Mouse (Mus musculus) gastrocnemius, postnatal 14 days (tissue): ENCODE data around the gene Ccdc167. TPM values are rescaled to one million over a fixed set of nuclear protein-coding genes. Genes with fewer than 3 reads are reported as not detected.

ENCODE experiments used
- DNase-seq: peaks from one replicate; pipeline ENCODE4 v3.0.0; 2021; ENCODE audit warnings: mixed read lengths
- intact Hi-C: fragments of 180-260 bp; cut with DNase I; formaldehyde crosslinking; loops from one replicate; pipeline ENCODE4 v1.15.1; 2025; ENCODE audit warnings: low total_unique reads
- long read RNA-seq, 2 experiments: library from polyadenylated mRNA; stranded (forward); transcript quantifications; one replicate each; pipeline ENCODE4 v2.0.0; 2021
- total RNA-seq, 2 experiments: library from RNA; stranded (reverse); gene quantifications; 2 replicates each; pipeline ENCODE4 v1.2.3; 2021

Gene Ccdc167
- total RNA-seq: 1 to 10 TPM; 5.5 to 6.2 TPM
- long read RNA-seq, experiment 1, full-length matches to known transcripts: 4 of 5 reads
- long read RNA-seq, experiment 1, partial matches to known transcripts: 0 of 5 reads
- long read RNA-seq, experiment 1, other reads (novel, unspliced or antisense): 1 of 5 reads
- long read RNA-seq, experiment 2, full-length matches to known transcripts: 5 of 8 reads
- long read RNA-seq, experiment 2, partial matches to known transcripts: 1 of 8 reads
- long read RNA-seq, experiment 2, other reads (novel, unspliced or antisense): 2 of 8 reads

DNA sequence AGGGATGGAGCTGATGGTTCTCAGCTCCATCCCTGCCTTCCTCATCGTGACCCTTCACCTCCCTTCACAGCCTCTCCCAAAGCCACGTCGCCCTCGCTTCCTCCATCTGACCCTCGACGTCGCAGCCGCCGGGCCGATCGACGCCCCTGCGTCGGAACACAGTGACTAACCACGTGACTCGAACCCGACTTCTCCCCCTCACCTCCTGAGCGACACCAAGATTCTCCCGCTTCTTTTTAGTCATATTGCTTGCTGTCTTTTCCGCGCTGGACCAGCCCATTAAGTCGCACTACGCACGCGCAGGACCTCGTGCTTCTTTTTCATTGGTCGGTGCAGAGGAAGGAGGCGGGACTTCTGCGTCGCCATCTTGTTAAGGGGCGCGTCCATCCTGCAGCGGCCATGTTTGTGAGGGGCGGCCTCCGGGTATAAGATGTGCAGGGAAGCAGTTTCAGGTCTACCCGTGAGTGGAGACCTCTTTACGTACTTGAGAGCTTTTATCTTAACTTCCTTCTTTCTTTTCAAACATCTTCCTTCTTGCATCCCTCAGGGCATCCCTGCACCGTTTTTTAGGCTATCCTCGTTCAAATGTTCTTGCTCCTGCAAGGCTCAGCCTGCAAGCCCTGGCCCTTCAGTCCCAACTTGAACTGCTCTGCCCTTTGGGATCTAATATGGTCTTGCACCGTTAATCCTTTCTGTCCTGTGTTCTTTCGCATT lies at the start of gene Ccdc167:
Ccdc167 (minus strand) TSS at position 313 of the 714 bp plus-strand sequence.
- intact Hi-C loops: no loop called here
- peak; percentile 93 for DNase-seq

DNA sequence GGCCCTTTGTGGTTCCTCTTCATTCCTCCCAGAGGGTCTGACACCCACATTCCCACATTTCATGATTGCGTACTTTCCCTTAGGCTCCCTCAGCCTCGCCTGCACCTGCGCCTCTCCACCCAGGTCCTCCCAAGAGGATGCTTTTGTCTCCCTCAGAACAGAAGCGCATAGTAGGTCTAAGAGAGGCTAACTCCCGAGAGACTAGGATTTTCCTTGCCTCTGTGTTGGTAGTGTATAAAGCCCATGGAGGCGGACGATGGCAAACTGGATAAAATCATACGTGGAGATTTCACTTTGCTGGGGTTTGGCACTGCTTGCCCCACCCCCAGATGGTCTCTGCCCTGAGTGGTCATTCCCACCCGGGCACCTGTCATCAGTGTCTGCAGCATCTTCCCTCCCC lies 48.5 kb upstream of the Ccdc167 start:
- DNase-seq: no peak
- intact Hi-C loops: no loop called here

DNA sequence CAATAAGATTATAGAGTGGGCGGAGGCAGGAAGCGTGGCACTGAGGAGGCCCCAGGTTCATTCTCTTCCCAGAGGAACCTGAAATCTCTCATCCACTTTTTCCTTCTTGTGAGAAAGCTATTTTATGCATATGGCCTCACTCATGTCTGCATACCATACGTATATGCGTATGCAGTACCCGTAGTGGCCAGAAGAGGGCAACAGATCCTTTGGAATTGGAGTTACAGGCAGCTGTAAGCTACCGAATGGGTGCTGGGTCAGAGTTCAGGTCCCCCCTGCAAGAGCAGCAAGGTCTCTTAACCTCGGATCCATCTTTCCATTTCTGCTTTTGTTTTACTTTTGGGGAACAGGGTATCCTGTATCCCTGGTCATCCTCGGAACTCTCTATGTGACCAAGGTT lies 45.7 kb upstream of the Ccdc167 start:
- DNase-seq: peak; percentile 18
- intact Hi-C loops: no loop called here

DNA sequence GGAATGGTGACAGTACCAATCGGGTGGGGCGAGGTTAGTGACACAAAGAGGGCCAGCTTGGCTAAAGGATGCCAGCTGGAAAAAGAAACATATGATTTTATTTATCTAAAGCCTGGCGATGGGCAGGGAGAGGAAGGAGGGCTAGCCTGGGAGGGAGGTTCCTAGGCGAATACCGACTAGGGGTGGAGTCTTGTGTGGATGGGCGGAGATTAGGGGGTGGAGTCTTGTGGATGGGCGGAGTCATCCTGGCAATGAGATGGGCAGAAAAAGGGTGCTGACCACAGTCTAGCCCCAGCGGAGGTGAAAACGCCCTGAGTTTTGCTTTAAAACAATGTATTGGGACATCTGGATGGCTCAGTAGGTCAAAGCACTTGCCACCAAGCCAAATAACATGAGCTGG lies 45.1 kb upstream of the Ccdc167 start:
- no peak for DNase-seq

DNA sequence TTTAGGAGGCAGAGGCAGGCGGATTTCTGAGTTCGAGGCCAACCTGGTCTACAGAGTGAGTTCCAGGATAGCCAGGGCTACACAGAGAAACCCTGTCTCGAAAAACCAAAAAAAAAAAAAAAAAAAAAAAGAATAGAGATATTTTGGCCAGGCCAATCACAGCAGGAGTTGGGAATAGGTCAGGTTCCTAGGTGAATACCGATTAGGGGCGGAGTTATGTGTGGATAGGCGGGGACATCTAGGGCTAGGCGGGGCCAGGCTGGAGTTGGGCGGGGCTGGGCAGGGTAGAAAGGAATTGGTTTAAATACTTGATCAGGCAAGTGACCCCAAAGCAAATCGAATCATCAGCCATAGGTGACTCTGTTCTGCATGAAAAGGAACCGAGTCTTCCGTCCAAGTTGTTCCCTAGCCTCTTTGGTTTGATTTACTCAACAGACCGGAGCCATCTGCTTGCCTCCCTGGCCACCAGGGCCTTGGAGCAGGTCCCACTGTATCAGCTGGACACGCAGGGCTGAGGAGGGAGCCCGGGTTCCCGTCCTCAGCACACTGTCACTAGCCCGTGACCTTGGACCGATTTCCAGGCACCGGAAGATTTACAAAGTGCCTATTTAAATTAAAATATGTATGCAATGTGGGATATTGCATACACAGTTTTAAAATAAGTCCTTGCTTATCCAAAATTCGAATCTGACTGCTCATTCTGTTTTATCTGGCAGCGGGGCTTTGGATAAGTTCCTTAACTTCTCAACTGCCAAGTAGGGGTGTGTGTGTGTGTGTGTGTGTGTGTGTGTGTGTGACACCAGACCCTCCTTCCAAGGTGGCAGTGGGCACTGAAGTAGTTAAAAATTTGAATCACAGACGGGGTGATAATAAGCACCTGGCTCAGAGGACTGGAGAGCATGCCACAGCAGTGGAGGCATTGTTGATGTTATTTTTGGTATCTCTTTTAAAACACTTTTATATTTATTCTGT lies 43.8 kb upstream of the Ccdc167 start:
- DNase-seq: peak; percentile 17

More for the DNA sequence above, 45.1 kb upstream of the Ccdc167 start:
- intact Hi-C loops: no loop called here

DNA sequence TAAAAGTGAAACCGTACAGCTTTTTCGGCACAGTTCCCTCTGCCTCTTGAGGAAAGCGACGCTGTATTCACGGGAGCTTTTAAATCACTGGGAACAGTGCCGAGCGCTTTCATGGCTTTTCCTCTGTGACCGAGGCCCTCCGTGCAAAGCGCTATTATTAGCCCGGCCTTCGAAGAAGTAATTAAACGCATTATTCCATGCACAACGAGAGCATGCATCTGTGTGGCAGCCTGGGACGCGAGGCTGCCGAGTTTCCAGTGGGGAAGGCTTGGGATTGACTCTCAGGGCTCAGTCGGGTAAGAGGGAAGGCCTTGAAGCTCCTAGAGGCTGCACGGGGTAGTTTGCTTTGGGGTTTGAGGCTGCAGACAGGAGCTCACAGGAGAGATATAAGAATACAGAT lies 43.1 kb upstream of the Ccdc167 start:
- intact Hi-C loops: no loop called here
- no peak for DNase-seq

More for the DNA sequence above, 43.8 kb upstream of the Ccdc167 start:
- intact Hi-C loops: no loop called here

DNA sequence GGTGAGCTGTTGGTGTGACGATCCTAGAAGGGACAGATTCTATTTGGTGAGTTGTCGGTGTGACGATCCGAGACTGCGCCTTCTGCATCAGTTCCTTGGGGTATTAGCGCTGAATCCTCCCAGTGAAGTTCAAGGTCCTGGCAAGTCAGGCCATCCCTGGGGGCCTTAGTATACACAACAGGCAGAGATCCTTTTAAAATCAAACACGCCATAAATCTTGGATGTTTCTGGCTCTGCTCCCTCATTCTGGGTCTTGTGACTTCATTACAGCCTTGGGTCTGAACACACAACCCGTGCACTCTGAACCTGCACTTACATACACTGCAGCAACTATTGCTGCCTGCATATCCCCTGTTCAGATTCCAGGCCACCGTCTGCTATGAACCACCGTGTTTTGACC lies 39.5 kb upstream of the Ccdc167 start:
- DNase-seq: no peak
- intact Hi-C loops: no loop called here

DNA sequence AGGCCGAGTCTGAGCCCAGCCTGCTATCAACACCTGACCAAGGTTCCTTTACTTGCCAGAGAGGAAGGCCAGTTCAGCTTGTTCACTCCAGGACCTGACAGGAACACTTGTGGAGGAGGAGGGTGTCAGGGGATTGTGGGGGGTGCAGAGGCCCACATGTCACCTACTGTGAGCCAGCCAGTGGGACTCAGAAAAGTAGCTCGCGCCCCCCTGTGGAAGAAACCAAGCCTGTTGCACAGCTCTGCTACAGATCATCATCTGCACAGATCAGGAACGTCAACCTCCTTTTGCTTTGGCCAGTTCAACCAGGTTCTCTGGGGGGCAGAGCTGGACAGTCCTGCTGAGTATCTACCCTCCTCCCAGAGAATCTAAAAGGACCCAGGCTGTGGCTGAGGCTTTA lies 37.7 kb upstream of the Ccdc167 start:
- intact Hi-C loops: no loop called here
- DNase-seq: no peak

DNA sequence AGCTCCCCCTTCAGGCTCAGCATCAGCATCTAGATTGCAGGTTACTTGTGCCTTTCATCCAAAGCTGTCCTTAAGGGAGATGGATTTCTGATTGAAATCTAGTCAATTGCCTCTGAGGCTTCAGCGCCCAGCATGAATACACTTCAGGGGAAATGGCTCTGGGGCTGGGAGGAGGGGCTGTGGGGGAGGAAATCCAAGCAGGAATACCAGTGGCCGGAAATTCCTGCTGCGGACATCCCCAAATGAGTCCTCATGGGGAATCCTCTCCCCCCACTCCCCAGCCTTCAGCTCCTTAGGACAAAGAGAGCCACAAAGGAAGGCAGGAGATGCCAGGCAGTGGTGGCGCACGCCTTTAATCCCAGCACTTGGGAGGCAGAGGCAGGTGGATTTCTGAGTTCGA lies 30.6 kb upstream of the Ccdc167 start:
- no peak for DNase-seq
- intact Hi-C loops: no loop called here

DNA sequence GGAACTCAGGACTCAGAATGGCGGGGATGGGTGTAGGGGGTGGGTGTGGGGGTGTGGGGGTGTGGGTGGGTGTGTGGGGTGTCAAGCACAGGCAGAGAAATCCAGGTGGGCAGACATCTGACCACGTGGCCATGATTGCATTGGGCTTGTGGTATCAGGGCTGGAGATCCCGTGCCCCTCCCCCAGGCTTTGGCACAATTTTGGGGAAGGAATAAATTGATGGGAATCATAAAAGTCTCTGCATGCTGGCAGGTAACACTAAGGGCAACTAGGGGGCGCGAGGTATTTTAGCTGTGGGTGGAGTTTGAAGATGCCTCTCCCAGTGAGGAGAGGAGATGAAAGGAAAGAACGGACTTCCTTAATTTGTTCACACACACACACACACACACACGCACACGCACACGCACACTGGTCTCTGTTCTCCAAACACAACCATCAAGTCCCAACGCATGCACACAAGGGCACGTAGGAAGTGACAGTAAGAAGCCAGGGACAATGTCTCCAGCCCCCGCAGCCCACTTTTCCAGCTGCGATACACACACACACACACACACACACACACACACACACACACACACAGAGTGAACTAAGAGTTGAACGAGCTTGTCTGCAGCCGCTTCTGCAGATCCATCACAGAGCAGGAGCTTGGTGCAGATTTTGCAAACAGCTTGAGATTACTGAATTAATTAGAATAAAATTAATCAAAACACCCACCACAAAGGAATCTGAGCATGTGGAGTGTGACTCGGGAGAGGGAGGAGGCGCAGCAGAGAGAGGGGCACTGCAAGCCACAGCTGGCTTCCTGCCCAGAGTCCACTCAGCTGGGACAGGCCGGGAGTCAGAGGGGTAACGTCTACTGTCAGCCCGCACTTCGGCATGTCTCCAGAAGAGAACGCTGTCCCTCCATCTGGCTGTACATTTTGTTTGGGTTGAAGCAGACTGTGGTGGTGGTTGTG lies 21.3 kb upstream of the Ccdc167 start:
- peak; percentile 31 for DNase-seq
- intact Hi-C loops: no loop called here

DNA sequence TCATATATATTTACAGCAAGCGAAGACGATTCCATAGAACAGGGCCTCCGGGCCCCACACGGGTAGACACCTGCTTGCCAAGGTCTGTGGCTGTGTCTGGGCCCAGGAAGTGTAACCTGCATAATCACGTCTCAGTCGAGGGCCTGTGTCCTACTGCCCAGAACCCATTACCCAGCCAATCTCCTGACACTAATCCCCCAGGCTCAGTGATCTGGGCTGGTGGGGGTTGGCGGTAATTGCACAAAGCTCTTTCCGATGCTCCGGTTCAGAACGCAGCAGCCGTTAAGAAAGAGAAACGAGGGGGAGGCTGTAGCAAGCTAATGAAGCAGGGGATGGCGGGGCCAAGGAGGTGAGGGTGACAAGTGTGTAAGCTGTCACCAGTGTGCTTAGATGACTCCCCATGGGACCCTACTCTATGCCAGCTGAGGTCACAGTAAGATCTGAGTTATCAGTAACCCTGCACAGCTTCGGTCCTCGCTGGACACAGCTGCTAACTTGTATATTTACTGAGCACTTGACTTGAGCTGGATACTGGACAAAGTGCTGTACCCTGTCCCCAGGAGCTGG lies 19.7 kb upstream of the Ccdc167 start:
- intact Hi-C loops: no loop called here
- no peak for DNase-seq

DNA sequence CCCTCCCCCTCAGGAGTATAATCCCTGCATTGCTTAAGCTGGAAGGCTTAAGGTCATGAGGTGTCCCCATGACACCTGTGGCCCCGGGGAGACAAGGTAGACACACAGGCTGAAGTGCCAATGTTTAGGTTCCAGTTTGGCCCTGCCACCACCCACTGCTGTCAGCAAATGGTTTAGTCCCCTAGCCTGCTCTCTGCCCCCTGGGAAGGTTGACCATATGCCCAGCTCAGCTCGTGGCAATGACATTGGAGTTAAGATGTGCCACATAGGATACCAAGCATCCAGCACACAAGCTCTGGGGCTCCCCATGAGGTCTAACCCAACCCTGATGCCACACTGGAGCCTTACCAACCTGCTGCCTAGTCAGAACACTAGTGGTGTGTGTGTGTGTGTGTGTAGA lies 15.7 kb upstream of the Ccdc167 start:
- no peak for DNase-seq
- intact Hi-C loops: no loop called here

DNA sequence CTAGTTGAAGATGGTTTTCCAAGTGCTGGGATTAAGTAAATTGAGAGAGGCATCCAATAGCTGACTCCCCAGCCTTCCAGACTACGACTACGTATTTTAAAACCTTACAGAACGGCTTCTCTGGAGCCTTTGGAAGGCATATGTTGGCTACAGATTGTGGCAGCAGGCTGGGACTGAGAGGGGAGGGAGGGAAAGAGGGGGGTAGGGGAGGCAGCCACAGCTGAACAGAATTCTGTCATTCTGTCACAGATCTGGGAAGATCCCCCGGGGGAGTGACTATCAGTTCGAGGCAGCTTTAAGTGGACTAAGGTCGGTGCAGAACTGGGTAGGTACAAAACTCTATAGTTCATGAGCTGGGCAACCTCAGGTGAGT lies 15.1 kb upstream of the Ccdc167 start:
- DNase-seq: no peak
- intact Hi-C loops: no loop called here

DNA sequence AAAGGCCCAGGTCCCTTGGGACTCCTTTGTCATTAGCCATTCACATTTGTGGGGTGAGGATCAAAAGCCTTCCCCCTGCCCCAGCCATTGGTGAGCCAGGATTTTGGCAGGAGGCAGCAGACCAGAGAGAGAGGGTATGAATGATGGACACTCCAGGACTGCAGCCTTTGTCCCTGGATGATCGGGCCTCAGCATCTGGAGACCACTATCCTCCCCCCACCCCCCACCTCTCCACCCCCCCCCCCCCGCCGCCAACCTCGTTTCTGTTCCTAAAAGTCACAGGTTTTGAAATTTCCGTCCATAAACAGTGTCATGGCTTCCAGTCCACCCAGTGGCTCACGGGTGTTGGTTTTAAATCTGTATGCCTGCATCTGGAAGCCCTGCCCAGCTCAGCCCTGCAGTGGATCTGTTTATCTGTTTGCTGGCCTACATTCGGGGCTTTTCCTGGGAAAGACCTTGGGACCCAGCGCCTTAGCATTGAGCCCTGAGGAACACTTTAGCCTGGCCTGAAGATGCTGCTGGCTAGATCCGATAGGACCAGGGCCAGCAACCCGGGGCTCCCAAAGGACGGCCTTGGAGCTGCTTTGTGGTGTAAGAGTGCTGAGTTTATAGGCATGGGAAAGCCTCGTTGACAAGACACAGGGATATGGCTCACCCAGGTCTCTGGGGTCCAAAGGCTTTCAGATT lies 14.6 kb upstream of the Ccdc167 start:
- no peak for DNase-seq
- intact Hi-C loops: no loop called here

DNA sequence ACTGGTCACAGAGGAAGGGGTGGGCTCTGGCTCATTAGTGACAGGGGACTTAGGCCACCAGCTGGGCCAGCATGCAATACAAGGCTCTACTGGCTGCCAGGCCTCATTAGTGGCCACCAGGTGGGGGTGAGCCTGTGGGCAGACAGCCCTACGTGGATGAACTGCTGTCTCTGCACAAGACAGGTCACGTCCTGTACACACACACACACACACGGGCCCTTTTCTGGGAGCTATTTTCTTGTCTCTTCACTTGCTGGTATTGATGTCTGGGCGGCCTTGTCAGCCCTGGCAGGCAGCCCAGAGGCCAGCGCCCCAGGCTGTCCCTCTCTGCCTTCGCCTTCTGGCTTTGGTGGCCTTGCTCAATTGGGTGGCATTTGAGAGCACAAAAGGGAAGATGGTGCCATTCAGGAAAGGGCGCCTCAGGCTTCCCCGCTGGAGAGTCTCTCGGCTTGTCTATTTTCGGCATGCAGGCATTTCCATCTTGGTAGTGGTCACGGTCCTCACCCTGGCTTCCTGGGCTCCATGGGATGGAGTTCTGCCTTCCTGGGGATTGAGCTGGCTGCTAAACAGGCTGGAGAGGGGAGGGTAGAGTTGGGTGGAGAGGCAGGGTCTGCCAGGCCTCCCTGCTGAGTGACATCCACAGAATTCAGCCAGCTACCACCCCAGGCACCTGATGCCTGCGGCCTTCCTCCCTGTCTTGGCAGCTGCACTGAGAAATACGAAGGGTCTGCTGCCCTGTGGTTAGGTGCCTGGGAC lies 13.8 kb upstream of the Ccdc167 start:
- DNase-seq: no peak
- intact Hi-C loops: no loop called here

DNA sequence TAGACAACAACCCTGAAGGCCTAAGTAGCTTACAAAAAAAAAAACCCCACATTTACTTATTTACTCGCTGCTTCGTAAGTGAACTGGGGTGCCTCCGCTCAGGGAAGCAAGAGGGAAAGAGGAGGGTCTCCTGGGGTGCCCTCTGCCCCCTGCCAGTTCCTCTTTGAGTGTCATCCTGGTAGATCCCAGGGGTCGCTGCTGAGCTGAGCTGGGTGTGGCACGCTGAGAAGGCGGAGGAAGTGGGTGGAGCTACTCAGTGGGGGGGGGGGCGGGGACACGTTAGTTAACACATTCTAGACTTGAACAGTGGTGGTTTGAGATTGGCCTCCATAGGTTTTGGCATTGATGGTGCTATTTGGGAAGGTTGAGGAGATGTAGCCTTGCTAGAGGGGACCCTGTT lies 11.2 kb upstream of the Ccdc167 start:
- intact Hi-C loops: no loop called here
- no peak for DNase-seq

DNA sequence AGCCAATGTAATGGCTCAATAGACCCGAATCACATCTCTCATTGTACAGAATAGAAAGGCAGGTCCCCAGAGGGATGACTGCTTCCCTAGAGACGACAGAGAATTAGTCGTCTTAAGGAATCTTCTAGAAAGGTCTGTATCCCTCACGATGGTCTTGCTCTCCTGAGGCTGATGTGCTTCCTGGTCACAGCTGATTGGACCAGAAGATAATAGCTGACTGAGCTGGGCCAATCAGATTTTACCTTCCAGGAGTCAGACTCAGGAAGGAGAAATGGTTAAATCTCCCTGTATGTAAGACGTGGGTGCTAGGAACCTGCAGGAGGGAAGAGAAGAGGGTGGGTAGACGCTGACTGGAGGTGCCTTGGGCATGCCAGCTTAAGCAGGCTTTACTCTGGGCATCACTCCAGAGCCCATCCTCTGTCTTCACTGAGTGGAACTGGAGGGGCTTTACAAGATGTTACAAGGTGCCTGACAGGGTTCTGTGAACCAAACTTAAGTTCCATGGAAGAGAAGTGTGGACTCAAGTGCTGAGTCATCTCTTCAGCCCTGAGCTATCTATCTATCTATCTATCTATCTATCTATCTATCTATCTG lies 8.3 kb upstream of the Ccdc167 start:
- DNase-seq: no peak
- intact Hi-C loops: no loop called here
